Mouse (Mus musculus) testis, adult 2 months (tissue): ENCODE measurements around the gene Cipc. TPM values are rescaled to one million over a fixed set of nuclear protein-coding genes. Genes with fewer than 3 reads are reported as not detected.
A peak's percentile ranks its signal among the peaks of the same experiment; 100 is the strongest.

Experiments
- H3K27ac ChIP-seq: fragments of 200-500 bp; 2 replicates; pipeline ENCODE4 v1.5.1; 2012; ENCODE audit warnings: low read depth, low read length; ENCODE audit not compliant: control insufficient read depth, insufficient read depth
- H3K27me3 ChIP-seq: fragments of 200-500 bp; 2 replicates; pipeline ENCODE4 v1.6.1; 2012; ENCODE audit warnings: mild to moderate bottlenecking, low read length, moderate library complexity; ENCODE audit not compliant: control insufficient read depth, insufficient read depth
- H3K36me3 ChIP-seq: fragments of 200-500 bp; 2 replicates; pipeline ENCODE4 v1.6.1; 2012; ENCODE audit warnings: mild to moderate bottlenecking, low read length; ENCODE audit not compliant: control insufficient read depth, insufficient read depth
- H3K4me1 ChIP-seq: fragments of 200-500 bp; 2 replicates; pipeline ENCODE4 v1.6.1; 2012; ENCODE audit warnings: low read length; ENCODE audit not compliant: control insufficient read depth, insufficient read depth
- H3K4me3 ChIP-seq: fragments of 200-500 bp; 2 replicates; pipeline ENCODE4 v1.5.1; 2012; ENCODE audit warnings: low read depth, mild to moderate bottlenecking, low read length, moderate library complexity, mixed read lengths; ENCODE audit not compliant: control insufficient read depth
- CTCF ChIP-seq: fragments of 200-500 bp; IDR thresholded peaks from 2 replicates; pipeline ENCODE4 v1.5.1; 2012; ENCODE audit warnings: low read depth, mild to moderate bottlenecking, inconsistent platforms, low read length, moderate library complexity; ENCODE audit not compliant: control insufficient read depth, insufficient read depth, insufficient replicate concordance
- POLR2A ChIP-seq: fragments of 200-500 bp; IDR thresholded peaks from 2 replicates; pipeline ENCODE4 v1.6.1; 2012; ENCODE audit warnings: low read depth, mild to moderate bottlenecking, inconsistent platforms, low read length, moderate library complexity; ENCODE audit not compliant: control insufficient read depth
- polyA plus RNA-seq: library from polyadenylated mRNA; depleted of rRNA; stranded (reverse); fragments of >200 nt; gene quantifications from 2 replicates; pipeline ENCODE4 v1.2.3, GENCODE M21; 2012

Gene Cipc
- polyA plus RNA-seq, 1 experiment: 42.7 TPM

DNA sequence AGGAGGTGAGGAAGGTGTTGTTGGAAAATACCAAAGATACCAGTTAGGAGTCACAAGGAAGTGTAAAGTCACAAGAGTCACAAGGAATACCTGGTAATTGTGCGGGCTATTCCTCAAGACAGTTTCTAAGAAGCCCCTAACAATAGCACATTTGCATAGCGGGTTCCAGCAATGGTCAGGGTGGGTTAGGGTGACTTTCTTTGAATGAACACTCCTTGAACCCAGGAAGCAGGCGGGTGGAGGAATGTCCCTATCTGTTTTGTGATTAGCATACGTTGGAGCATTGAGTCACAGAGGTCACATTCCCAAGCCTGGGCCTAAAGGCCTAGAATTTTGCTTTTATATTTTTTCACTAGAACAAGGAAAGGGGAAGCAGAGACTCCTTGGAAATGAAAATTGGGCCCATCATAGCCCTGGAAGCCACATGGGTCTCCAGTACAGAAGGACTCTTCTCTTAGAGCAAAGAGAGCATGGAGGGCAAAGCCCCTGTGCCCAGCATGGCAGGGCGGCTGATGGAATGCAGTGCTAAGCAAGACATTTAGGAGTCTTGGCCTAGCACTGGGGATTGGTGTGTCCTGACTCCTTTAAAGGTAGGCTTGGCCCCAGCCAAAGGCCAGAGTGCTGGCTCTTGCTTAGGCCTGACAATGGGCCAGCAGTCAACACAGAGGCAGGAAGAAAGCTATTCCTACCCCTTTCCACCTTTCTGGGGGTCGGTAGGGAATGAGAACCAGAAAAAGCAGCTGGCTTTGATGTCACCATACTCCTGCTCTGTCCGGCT lies 29.9 kb upstream of the Cipc start:
- TF ChIP-seq CTCF (no peak), POLR2A (no peak)
- no peaks in the 10 kb centered on the region for H3K27me3 ChIP-seq
- H3K36me3 ChIP-seq: no peaks in the 10 kb centered on the region
- no peak overlapping the region for H3K27ac ChIP-seq
- H3K4me3 ChIP-seq: no peak overlapping the region
- H3K4me1 ChIP-seq: peaks cover 6% of the 10 kb centered on the region

DNA sequence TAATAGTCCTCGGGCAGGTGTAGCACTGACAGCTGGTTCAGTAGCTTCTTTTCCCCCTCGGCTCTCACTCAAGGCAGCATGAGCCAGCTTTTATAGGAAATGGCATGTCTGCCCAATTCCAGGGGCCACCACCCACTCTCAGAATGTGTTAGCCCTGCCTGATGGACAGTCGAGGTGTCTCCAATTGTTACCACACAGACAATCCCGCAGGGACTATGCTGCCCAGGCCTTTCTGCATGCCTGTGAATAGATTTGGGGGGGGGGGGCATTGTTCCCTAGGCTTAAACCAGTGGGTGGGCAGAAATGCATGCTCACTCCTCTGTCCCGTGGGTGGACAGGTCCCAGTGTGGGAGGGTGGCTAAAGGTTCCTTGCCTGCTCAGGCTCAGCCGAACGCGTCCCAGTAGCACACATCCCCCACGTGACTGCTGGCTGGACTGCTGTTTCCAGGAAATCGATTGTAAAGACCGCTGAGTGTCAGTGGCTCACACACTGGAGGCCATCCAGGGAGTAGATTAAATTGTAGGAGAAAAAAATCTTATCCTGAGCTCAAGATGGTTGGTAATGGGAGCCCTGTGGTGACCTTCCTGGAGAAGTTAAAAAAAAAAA lies 28.4 kb upstream of the Cipc start:
- H3K36me3 ChIP-seq: no peaks in the 10 kb centered on the region
- H3K4me1 ChIP-seq: no peaks in the 10 kb centered on the region
- no peak overlapping the region for H3K4me3 ChIP-seq
- TF ChIP-seq CTCF (no peak), POLR2A (no peak)
- no peaks in the 10 kb centered on the region for H3K27me3 ChIP-seq
- no peak overlapping the region for H3K27ac ChIP-seq

DNA sequence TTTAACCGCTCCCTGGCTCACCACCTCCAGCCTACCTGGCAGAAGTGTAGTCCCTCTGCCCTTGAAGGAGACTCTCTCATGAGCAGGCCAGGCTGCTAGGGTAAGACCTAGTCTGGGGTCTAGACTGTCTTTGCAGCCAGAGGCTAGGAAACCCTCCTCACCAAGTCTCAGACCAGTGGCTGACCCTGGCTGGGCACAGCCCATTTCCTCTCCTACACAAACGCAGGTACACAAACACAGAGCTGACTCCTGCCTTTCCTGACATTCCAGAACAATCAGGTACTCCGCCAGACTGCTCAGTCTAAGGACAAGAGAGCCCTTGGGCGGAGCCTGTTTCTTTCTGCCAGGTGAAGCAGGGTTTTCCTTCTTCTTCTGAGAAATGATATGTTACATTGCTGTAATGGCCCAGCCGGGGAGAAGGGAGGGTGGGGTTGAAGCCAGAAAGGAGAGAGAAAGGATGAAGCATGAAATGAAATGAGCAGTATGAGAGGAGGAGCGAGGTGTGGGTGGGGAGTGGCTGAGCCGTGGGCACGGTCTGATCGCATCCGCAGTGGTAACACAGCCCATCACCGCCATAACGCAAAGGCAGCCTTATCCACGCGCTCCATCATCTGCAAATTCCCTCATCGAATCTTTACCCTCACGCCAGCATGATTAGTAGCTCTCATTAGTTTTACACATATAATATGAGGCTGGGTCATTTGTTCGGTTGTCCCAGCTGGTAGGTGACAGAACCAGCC lies 27.7 kb upstream of the Cipc start:
- no peaks in the 10 kb centered on the region for H3K36me3 ChIP-seq
- H3K27ac ChIP-seq: no peak overlapping the region
- peaks cover 2% of the 10 kb centered on the region; the same call in 1 of the 2 replicates for H3K4me1 ChIP-seq
- TF ChIP-seq POLR2A (no peak), CTCF (no peak)
- no peaks in the 10 kb centered on the region for H3K27me3 ChIP-seq
- H3K4me3 ChIP-seq: no peak overlapping the region

DNA sequence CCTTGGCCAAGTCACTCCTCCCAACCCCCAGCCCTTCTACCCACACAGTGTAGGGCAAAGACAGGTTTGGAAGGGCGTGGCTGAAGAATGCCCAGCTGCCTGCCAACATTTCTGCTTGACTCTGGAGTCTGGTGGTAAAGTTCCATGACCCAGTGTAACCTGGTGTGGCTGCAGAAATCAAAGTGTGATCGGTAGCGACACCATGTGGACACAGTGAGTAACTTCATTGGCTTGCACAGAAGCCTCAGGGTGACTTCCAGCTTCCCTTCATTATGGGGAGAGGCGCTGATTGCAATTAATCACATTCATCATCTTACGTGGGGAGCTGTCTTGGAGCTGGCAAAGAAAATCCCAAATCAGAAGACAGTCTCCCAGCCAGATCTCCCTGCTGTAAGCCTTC lies 23.0 kb upstream of the Cipc start:
- TF ChIP-seq POLR2A (no peak), CTCF (peak; percentile 51; the same call in 1 of the 2 replicates)
- Histone ChIP-seq H3K27ac (no peak overlapping the region), H3K4me3 (no peak overlapping the region), H3K27me3 (no peaks in the 10 kb centered on the region), H3K36me3 (no peaks in the 10 kb centered on the region), H3K4me1 (peaks cover 2% of the 10 kb centered on the region; the same call in 1 of the 2 replicates)

DNA sequence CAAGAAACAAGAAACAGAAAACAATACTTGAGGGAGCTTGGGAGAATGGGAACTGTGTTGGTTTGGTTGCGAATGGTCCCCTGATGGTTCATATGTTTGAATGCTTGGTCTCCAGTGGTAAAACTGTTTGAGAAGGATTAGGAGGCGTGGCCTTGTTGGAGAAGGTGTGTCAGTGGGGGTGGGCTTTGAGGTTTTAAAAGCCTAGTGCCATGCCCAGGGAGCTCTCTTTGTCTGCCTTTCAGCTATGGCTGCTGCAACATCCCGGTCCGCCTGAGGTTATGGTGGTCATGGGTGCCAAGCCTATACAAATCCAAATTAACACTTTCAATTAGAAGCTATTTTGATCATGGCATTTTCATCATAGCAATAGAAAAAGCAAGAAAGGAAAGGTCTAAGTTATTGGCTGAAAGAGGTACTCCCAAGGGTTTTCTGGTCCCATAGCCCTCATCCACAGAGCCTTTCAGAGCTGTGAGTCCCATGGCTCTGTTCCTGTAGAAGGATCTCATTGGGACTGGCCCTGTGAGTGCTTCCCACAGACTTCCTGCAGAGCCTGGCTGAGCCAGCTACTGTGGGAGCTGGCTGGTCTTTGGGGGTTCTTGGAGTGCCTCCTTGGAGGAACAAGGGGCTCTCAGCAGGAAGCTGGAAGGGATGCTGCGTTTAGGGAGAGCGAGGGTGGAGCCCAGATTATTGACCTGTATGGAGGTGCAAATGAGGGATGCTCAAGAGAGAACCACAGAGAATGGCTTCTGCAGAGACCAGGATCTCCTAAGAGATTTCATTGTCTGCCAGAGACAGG lies 15.7 kb upstream of the Cipc start:
- Histone ChIP-seq H3K27ac (peak overlapping the region; percentile 9), H3K4me3 (no peak overlapping the region), H3K36me3 (no peaks in the 10 kb centered on the region), H3K27me3 (no peaks in the 10 kb centered on the region), H3K4me1 (peaks cover 7% of the 10 kb centered on the region; the same call in 1 of the 2 replicates)
- TF ChIP-seq POLR2A: no peak
- no peak for TF ChIP-seq CTCF

DNA sequence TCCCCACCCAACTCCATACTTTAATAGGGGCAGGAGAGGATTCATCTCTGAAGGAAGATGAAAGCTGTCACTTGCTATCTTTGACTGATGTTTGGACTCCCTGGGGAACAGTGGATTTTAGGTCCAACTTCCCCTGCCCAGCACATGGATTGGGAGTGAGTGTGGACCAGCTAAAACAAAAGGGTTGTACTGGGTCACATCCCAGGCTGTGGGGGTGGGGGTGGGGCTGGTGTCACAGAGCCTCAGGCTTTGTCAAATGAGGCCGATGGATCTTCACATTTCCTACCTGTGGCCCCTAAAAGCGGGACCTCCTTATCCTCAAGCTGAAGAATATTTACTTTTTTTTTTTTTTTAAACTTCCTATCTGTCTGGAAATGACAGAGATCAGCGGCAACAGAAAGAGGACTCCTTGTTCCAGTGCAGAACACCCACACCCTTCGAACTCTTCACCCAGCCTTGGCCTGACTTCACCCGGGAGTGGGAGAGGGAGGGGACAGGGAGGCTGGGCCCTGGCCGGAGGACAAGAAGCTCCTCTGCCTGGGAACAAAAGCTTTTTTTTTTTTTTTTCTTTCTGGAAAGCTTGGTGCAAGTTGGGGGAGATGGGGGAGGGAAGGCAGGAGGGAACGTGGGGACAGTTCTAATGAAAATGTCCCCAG lies 14.8 kb upstream of the Cipc start:
- TF ChIP-seq POLR2A: no peak
- TF ChIP-seq CTCF: no peak
- H3K27ac ChIP-seq: peak overlapping the region; percentile 54
- peaks cover 7% of the 10 kb centered on the region; the same call in 1 of the 2 replicates for H3K4me1 ChIP-seq
- H3K4me3 ChIP-seq: no peak overlapping the region
- no peaks in the 10 kb centered on the region for H3K27me3 ChIP-seq
- H3K36me3 ChIP-seq: no peaks in the 10 kb centered on the region
